Mouse (Mus musculus): ENCODE results near the gene Pln.

Pln gene

DNA sequence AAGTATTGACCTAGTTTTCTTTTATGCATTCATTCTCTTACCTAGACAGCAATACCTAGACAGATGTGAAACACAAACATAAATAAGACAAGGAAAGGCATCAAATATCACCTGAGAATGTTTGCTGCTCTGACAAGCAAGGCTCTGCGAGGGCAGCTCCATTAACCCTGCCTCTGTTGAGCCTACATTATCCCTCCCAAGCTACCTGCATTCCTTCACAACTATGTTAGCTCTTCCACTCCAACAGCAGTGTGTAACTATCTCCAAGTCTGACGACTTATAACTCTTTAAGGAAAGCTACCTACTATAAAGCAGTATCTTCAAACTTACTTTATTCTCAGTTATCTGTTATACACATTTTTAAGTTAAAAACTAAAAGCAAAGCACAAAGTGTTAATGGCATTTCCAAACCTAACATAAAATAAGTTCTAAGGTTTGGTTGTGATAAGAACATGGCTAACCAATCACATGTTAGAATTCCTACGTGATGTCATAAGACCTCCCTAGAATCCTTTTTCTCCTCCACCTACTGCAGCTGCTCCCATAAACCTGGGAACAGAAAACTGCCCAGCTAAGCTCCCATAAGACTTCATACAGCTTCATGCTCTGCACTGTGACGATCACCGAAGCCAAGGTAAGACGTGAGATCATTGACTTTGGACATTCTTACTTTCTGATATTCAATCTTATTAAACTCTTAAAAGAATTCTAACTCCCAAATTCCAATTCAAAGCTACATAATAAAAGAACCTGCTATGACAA lies at the start of gene Pln:
Gene Pln, plus strand, starts transcription at position 506 of the 762 bp plus-strand sequence.
- DNase-seq (ENCODE audit: low read depth), result no peak

DNA sequence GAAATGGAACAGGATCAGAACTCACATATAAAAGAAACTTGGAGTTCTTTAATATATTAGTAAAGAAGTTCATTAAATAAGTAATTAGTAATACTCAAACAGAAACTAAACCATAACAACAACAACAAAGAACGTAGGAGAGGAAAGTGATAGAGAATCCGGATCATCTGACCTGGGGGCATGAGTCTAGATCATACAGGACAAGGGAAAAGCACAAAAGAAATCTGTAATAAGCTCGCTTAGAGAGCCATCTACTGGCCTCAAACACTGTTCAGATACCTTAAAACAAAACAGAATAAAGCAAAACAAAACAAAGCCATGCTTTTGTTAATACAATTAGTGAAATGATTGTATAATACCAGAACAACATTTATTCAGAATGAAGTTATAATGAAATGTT lies 31.6 kb upstream of the Pln start:
- peak; percentile 36 for DNase-seq (ENCODE audit: low read depth)

DNA sequence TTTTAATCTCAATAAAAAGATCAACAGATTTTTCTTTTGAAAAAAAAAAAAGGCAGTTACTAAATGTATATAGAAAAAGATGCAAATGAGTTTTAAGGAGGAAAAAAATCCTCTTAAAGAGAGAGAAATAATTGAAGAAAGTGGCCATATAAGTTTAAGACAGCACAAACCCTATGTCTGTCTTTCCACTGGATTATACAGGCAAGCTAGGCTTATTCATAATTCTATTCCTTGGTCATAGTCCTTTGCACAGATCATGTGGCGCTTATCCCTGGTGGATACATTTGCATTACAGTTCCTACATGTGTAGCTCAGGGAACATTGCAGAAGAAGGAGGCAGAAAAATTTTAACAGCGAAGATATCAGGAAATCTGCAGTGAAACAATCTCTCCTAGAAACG lies 30.8 kb upstream of the Pln start:
- DNase-seq (ENCODE audit: low read depth), result no peak

DNA sequence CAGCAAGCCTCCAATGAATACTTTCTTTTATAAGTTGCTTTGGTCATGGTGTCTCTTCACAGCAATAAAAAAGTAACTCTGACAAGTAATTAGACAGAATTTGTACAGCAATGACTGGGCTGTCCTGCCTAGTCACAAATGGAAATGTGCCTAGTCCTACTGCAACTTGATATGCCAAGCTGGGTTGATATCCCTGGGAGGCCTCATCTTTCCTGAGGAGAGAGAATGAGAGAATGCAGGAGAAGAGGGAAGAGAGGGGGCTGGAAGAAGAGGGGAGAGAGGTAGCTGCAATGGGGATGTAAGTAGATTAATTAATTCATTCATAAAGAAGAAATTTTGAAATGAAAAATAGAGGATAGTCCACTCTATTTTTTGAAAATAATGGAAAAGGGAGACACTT lies 14.1 kb upstream of the Pln start:
- DNase-seq (ENCODE audit: low read depth), result no peak

DNA sequence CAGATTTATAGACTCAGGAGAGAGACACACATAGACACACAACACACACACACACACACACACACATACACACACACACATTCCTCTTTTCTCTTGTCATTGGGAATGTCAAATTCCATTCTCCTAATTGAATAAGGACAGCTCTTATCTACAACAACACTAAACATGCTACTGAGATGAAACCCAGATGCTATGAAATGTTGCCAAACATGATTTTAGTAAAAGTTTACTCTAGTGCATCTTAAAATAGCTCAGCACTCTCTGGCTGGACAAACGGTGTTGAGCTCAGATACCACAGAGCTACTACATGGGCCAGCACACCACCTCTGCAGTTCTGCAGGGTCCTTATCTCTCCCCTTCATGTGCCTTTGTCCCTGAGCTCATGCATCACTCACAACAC lies 12.8 kb upstream of the Pln start:
- no peak for DNase-seq (ENCODE audit: low read depth)

DNA sequence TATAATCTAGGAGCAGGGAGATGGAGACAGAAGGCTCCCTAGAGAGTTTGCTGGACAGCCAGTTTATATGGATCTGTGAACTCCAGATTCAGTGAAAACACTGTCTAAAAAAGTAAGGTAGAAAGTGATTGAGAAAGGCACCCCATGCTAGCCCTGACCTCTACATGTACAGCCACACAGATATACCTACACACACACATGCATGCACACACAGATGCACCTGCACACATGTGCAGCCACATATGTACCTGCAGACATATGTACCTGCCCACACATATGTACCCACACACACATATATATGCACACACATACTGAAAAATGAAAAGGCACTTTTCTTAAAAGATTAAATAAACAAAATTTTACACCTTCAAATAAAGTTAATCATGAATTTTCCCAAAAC lies 11.1 kb upstream of the Pln start:
- no peak for DNase-seq (ENCODE audit: low read depth)

DNA sequence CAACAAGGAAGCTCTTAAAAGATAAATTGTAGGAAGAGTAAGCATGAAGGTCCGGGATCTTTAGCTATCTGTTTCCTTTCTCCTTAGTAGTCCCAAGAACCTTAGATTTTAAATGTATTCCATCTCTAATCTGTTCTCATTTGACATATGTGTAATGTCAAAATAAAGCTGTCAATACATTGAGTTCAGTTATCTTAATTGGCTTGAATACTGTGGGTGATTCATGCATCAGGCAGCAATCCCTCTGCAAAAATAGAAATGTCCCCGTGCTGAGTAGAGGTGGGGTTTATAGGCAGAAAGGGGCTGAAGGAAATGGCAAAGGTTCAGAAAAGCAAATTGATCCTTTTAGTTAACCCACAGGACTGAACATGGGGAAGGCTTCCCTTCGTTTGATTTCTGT lies 8.2 kb upstream of the Pln start:
- DNase-seq (ENCODE audit: low read depth), result no peak

DNA sequence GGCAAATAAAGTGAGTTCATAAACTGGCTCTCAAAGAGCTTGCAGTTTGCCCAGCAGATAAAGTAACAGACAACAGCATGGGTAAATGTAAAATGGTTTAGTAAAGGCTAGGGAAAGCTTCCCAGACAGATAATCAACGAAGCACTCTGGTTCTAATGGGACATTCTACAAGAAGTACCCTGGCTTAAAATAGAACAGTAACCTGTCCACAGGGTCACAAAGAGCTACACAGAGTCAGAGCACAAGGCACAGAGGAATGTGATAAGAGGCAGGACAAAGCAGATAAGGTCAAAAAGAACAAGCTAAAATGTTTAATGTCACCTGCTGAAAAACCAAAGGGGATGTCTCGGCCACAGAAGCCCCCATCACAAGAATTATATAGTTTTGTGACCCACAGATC lies 4.7 kb upstream of the Pln start:
- no peak for DNase-seq (ENCODE audit: low read depth)

DNA sequence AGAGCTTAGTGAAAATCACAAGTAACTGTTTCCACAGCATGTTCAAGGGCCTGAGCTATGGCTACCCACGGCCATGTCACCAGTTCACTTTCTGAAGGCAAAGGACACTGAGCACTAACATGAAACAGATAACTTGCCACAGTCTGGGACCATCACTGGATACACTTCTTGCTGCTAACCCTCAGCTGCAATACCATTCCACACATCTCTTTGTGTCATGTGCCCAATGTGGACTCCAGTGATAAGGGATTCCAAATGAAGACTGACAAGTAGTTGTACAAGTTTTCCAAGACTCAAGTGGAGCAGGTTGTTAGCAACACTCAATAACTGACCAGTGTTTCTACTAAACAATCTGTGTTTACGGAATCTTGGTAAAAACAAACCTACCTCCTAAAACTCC lies 2.2 kb upstream of the Pln start:
- DNase-seq (ENCODE audit: low read depth), result no peak

DNA sequence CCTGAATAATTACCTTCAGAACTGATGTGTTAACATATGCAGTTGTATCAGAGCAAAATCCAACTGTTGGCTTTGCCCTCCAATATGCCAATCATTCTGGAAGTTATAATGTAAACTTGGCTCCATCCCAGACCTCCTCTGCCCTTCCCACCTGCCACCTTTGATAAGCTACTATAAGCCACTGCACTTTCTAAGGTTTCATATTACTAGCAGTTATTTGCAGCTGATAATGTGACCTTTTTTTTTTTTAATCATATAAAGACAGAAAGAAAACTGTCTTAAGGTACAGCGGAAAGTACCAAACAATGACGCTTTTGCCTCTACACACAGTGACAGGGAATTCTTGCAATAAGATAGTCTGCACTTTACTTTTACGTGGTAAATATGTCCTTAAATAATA lies 1.5 kb upstream of the Pln start:
- DNase-seq (ENCODE audit: low read depth), result peak; percentile 20

DNA sequence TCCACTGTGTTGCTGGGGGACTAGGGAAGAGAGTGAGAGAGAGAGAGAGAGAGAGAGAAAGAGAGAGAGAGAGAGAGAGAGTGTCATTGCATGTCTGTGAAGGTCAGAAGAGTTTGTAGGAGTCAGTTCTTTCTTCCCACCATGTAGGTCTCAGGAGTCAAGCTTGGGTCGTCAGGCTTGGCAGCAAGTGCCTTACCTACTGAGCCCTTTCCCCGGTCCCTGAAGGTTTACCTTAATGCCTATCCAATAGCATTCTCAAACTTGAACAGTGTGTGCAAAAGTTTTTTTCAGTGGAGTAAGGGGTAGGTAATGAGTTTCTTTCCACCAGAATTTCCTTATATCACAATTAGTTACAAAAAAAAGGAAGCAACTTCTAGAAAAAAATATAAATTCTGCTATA lies 1.6 kb downstream of the Pln start:
- no peak for DNase-seq (ENCODE audit: low read depth)

DNA sequence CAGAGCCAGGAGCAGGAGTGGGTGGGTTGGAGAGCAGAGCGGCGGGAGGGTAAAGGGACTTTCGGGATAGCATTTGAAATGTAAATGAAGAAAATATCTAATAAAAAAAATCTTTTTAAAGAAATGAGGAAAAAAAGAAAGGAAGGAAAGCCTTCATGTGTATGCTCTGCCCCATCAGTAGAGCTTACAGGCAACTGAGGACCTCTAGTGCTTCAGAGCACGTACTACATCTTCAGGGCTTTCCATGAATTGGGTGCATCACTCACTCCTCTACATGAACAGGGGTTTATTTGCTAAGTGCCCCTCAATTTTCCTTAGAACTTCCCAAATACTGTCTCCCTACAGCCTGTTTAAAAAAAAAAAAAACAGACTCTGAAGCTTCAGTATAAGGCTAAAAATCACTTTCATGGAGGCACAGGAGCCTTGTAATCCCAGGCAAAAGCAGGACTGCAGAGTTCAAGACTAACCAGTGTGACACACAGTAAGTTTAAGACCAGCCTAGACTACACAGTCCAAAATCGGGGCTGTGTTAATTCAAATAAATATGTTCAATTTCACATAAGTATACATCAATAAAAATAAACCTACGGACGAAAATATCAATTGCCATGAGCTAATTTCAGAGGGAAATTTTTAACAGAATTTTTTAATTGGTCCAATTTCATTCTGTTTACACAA lies 4.0 kb downstream of the Pln start:
- peak; percentile 51 for DNase-seq (ENCODE audit: low read depth)

DNA sequence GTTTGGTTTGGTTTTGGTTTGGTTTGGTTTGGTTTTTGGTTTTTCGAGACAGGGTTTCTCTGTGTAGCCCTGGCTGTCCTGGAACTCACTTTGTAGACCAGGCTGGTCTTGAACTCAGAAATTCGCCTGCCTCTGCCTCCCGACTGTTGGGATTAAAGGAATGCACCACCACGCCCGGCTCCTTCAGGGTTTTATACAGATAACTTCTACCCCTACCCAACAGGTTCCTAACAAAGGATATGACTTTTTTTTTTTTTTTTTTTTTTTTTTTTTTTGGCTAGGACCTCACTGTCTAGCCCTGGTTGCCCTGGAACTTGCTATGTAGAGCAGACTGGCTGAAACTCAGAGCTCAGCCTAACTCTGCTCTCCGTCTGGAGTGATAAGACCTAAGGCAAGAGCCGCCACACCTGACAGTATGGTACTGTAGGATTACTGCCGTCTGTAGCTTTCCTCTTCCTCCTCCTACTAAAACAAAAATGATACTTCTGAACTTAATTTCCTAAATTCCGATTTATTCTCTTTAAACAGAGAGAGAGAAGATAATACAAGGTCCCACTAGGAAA lies 4.8 kb downstream of the Pln start:
- no peak for DNase-seq (ENCODE audit: low read depth)

DNA sequence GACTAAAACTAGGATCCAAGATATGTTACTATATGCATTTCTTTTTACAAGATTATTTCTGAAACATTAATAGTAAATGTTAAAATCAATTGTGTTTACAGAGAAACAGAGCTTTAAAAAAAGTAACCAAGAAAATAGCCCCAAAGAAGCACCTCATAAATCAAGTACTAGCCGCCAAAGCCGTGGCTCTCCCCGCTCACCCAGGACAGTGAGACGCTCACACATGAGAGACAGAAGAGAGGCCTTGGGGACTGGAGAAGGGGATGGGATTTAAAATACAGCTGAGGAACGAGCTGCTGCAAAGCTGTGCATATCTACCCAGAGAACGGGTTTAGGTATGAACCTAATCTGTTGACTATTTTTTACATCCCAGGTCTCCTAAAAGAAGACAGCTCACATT lies 5.9 kb downstream of the Pln start:
- DNase-seq (ENCODE audit: low read depth), result no peak

DNA sequence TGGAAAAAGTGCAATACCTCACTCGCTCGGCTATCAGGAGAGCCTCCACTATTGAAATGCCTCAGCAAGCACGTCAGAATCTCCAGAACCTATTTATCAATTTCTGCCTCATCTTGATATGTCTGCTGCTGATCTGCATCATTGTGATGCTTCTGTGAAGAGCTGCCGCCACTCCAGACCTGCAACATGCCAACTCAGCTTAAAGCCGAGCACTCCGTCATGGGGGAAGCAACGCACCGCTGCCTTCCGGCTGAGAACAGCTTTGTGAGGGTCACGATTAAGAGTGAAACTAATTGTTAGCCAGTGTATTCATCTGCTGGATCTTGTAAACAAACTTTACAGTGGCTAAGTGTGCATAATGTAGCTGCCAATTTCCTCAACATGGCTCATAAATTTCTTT lies 6.4 kb downstream of the Pln start:
- no peak for DNase-seq (ENCODE audit: low read depth)

DNA sequence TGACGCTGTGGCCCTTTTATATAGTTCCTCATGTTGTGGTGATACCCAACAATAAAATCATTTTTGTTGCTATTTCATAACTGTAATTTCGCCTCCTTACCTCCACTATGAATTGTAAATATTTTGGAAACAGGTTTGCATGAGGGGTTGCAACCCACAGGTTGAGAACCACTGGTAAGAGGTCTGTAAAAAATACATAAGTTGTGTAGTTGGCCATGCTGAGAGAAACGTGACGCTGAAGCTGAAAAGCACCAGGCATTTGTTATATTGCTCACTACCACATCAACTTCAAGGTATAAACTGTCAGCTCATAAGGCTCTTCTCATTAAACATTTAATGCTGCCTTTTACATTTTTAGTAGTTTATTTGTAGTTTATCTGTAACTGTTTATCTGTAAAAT lies 8.0 kb downstream of the Pln start:
- DNase-seq (ENCODE audit: low read depth), result no peak

DNA sequence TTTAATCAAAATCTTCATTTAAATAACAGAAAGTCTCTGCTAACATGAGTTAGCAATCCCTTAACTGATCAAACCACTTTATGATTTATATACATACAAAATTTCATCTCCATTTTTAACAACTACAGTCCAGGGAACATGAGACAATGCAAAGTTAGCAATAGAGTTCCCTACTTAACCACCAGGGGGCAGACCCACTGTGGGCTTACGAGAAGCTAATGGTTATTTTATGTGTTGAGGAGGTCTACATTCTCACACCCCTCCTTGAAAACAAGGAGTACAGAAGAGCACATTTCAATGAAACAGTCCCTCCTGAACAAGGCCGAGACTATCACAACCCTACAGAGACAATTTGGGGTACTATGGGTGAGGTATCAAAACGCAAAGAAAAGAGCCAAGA lies 9.0 kb downstream of the Pln start:
- peak; percentile 63 for DNase-seq (ENCODE audit: low read depth)

DNA sequence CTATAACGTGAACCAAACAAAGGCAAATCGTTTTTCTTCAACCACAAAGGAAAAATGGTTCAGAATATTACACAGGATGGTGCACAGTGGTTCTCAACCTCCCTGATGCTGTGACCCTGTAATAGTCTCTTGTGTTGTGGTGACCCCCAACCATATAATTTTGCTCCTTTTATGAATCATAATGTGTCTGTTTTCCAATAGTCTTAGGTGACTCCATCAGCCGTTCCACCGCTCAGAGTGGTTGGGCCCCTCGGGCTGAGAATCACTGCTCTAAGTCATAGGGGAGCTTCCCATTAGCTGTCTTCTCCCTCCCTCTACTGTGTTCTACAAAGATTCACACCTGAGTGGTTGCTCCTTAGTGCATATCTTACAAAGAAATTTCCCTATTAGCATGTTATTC lies 9.4 kb downstream of the Pln start:
- no peak for DNase-seq (ENCODE audit: low read depth)

DNA sequence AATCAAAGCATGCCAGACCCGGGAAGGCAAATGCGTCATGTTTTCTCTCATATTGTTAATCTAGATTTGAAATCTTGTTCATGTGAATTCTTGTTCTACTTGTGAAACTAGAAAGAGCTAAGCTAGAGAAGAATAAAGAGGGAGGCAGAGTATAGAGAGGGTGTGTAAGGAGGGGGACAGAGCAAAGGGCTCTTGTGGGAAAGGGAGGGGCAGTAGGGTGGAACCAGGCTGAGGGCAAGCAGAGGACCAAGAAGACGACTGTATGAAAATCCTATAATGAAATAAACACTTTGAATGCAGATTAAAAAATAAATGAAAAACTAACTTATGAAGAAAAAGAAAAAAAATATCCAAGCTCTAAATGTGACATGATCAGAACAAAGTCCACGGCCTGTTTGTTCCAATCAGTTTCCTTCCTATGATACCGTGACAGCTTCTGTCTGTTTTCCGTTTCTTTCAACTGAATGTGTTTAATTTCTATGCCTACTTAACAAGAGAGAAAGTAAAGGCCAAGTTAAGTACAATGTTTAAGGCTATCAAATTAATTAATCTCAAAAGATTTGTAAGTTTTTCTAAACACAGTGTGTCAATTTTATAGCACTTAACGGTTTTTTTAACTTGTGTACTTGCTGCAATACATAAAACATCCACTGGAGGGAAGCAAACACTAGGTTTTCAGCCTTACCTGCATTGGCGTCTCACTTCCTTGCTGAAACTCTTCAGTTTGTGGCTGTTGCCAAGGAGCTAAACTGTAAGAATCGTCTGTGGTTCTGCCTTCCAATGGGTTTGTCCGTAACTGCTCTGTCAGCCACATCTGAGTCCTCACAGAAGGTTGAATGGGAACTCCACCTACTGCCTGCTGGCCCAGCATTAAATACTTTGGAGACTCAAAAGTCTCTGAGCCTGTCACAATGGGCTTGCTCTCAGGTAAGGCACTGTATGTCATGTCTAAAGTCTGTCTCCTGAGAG lies 10.6 kb downstream of the Pln start:
- DNase-seq (ENCODE audit: low read depth), result peak; percentile 80

DNA sequence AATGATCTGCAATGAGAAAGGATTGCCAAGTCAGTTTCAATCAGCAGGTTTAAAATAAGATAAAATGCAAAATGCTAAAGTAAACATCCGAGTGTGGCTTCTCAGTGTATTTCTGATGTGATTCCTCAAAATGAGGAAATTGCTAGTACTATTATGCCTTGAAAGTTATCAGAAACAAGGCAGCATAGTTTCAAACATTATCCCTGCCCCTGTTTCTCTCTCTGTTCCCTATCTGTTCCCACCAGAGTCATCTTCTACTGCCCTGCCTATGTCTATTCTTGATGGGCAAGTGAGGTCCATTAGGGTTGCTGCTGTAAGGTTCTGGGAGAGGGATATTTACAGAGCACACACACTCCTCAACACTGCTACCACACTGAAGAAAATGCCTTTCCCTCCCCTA lies 11.8 kb downstream of the Pln start:
- DNase-seq (ENCODE audit: low read depth), result no peak

DNA sequence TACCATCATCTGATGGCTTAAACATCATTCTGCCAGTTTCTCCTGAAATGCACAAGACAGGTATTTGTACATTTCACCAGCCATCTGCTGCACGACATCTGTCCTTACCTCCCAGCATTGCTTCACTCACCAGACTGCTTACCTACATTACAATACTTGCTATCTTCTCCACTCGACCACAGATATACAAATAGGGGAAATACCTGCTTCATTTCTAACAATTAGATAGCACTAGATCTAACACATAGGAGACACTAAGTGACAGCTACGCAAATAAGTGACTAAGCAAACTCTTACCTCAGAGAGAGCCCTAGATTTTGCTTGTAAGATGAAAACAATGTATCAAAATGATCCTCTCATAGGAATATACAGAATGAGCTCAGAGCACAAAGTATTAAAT lies 16.2 kb downstream of the Pln start:
- DNase-seq (ENCODE audit: low read depth), result no peak

DNA sequence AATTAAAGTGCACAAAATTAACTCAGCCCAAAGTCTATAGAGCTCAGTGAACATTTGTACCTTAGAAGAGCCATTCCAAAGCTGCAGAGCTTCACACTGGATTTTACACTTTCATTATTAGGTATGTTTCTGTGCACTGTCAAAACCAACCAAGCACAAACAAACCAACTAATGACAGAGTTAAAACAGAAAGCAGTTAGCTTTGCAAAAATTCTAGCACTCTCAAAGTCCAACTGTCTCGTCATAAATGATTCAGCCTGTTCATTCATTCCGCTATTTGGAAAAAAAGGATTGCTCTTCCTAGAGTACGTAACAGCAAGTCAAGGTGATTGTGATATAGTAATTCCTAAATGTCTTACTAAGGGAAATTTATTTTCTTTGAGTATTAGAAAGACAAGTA lies 21.5 kb downstream of the Pln start:
- no peak for DNase-seq (ENCODE audit: low read depth)

DNA sequence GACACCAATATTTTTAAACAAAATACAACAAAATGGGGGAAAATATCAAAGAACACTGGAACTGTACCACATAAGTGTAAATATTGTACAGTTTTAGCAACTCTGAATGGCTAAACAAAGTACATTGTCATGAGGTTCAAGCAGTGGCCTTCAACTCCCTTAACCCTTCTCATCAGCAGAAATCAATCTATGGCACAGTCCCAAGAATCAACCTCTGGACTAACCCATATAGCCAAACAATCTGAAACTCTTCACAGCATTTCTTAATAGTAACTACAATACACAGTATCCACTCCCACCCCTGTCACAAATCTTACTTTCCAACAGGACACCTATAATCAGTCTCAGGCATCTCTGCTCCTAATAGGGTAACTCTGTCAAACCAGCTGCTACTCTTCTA lies 26.8 kb downstream of the Pln start:
- no peak for DNase-seq (ENCODE audit: low read depth)
